Mouse (Mus musculus): ENCODE data around the gene Ctla2b.
"Not testable (repeated sequence)": the region's sequence is repeated elsewhere in the genome, so short reads cannot be mapped to it uniquely, and the experiment has no call there.

Gene Ctla2b

DNA sequence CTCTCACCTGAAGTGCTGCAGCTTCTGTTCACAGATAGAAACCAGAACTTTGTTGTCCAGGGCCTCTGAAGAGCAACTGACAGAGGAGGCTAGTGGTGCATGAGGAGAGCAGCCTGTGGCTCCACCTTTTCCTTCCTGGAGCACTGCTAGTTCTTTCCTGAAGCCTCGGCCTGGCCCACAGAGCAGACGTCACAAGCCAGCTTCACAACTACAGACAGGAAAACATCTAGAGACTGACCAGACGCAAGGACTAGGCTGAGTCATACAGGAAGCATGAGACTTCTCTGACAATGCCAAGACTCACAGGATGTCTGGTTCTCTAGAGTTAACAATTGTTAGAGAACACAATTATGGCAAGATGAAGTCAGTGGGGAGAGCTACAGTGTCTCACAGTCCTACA lies at the start of gene Ctla2b:
TSS of gene Ctla2b (minus strand) at position 120 of the 400 bp plus-strand sequence.
- DNase-seq (ENCODE audit: extremely low spot score, low spot score): no peak

GRCm38 (mm10) chr13:60941884-60942283 lies 44.6 kb upstream of the Ctla2b start, which contains the start of gene Tpbpa:
Tpbpa (minus strand) TSS chr13:60941984.
- not testable (repeated sequence) for DNase-seq (ENCODE audit: extremely low spot score, low spot score)

DNA sequence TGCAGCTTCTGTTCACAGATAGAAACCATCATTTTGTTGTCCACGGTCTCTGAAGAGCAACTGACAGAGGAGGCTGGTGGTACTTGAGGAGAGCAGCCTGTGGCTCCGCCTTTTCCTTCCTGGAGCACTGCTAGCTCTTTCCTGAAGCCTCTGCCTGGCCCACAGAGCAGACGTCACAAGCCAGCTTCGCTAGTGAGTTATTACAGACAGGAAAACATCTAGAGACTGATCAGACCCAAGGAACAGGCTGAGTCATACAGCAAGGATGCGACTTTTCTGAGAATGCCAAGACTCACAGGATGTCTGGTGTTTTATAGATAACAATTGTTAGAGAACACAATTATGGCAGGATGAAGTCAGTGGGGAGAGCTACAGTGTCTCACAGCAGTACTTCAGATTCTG lies 39.3 kb upstream of the Ctla2b start, which contains the start of the genes Gm49391 and Ctla2a:
TSS of gene Gm49391 (minus strand) at position 72 of the 402 bp plus-strand sequence.
TSS of gene Ctla2a (minus strand) at position 126 of the 402 bp plus-strand sequence.
- no peak for DNase-seq (ENCODE audit: extremely low spot score, low spot score)

GRCm38 (mm10) chr13:60935490-60935889 lies 38.2 kb upstream of the Ctla2b start, which contains the start of gene Gm49393:
Gm49393 (minus strand) TSS chr13:60935590.
- DNase-seq (ENCODE audit: extremely low spot score, low spot score): not testable (repeated sequence)

GRCm38 (mm10) chr13:60904780-60905179 lies 7.5 kb upstream of the Ctla2b start, which contains the start of gene Tpbpb:
Tpbpb (minus strand) TSS chr13:60904880.
- DNase-seq (ENCODE audit: extremely low spot score, low spot score): not testable (repeated sequence)

- not testable (repeated sequence) for DNase-seq (ENCODE audit: extremely low spot score, low spot score)
Observed at GRCm38 (mm10) chr13:60896794-60897193, 453 bp downstream of the Ctla2b start, which contains the start of gene Gm49392. Gm49392 (minus strand) TSS chr13:60896894.

DNA sequence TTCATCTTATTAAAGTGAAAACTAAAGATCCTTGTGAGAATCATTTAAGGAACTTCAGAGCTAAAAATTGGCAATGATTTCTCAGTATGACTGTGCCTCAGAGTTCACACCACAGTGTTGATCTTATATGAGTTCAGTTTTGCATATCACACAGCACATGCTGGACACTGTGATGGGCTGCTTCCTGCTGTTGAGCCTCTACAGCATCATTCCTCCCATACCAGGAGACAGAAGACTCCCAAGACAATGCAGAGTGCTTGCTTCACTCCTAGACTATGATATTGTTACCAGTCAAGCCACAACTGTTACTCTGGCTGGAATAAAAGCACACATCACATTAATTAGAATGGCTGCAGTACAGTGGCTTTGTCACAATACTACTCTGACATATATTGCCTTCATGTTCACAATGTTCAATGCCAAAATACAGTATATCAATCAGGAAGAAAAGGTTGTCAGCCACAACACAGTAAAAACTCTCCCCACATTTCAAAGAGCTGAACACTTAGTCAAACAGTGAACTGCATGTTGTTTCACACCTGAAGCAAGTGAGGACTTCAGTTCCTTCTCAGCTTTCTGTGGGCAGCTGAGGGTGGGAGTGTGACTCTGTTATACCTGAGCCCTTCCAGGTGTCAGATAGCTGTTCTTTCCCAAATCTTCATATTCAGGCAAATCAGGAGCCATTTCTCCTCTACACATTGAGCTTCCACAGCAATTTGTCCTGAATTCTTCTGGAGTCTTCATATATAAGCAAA lies 1.7 kb downstream of the Ctla2b start:
- DNase-seq (ENCODE audit: extremely low spot score, low spot score): no peak

GRCm38 (mm10) chr13:60892301-60892700 lies 4.9 kb downstream of the Ctla2b start:
- DNase-seq (ENCODE audit: extremely low spot score, low spot score): no peak

DNA sequence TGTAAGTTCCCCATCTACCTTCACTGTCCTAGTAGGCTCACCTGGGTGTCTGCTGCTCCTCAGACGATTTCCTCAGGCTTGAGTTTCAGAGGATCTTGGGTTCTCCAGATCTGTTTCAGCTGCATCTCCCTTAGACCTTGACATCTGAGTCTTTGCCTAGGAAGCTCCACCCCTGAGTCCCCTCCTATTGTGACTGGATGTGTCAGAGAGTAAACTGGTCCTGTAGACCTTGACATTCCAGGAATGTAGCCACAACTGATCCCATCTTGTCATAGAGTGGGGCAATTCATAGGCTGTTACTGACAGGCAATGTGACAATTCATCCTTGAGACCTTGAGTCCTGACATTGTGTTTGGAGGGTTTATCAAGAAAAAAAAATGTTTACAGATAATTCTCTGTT lies 33.0 kb downstream of the Ctla2b start, which contains the start of gene 4930486L24Rik:
TSS of gene 4930486L24Rik (minus strand) at position 195 of the 400 bp plus-strand sequence.
- DNase-seq (ENCODE audit: extremely low spot score, low spot score): no peak

GRCm38 (mm10) chr13:60848241-60849120 lies 48.8 kb downstream of the Ctla2b start:
- DNase-seq (ENCODE audit: extremely low spot score, low spot score): no peak

All from neural tube, embryonic 10.5 days (tissue).